Mouse (Mus musculus) ZHBTc4 (cell line): ENCODE measurements at regions not wholly inside any gene's neighbourhood (a gene's known extent, or its start where the extent isn't known, plus 50 kb on each side); places are given as distances from the start of the nearest gene placed in this dataset.

Experiments
- DNase-seq: peaks from one replicate; pipeline ENCODE4 v3.0.0-alpha.2; 2011; ENCODE audit warnings: low read depth, low spot score

- no peak for DNase-seq
Measured at GRCm38 (mm10) chr11:86408686-86409579, 51.5 kb upstream of the Med13 start.

- peak; percentile 15 for DNase-seq
Measured at GRCm38 (mm10) chr11:86409580-86409947, 52.2 kb upstream of the Med13 start.

- no peak for DNase-seq
Measured at GRCm38 (mm10) chr11:86410521-86410920, 53.1 kb upstream of the Med13 start.

GRCm38 (mm10) chr11:86412772-86413390 is 55.5 kb upstream of the Med13 start:
- DNase-seq: no peak

GRCm38 (mm10) chr11:86416471-86416870 is 59.1 kb upstream of the Med13 start:
- no peak for DNase-seq

- DNase-seq: no peak
Measured at GRCm38 (mm10) chr11:86417164-86417563, 59.8 kb upstream of the Med13 start.

GRCm38 (mm10) chr11:86419810-86420483 is 62.5 kb upstream of the Med13 start:
- DNase-seq: no peak

- no peak for DNase-seq
Measured at GRCm38 (mm10) chr11:86428926-86429325, 55.5 kb upstream of the Rnft1 start.

GRCm38 (mm10) chr11:86430287-86430686 is 54.2 kb upstream of the Rnft1 start:
- DNase-seq: no peak

- DNase-seq: no peak
Measured at GRCm38 (mm10) chr11:86431550-86431949, 52.9 kb upstream of the Rnft1 start.

GRCm38 (mm10) chr11:86434106-86434505 is 50.4 kb upstream of the Rnft1 start:
- no peak for DNase-seq
